Mouse (Mus musculus) spleen, adult 2 months (tissue): ENCODE measurements around the gene Aldh16a1. TPM values are rescaled to one million over a fixed set of nuclear protein-coding genes. Genes with fewer than 3 reads are reported as not detected.
"Not testable (repeated sequence)": the region's sequence is repeated elsewhere in the genome, so short reads cannot be mapped to it uniquely, and the experiment has no call there.

ENCODE experiments used
- DNase-seq, 2 experiments: peaks; one replicate each; pipeline versions ENCODE4 v3.0.0 to v3.0.0-alpha.2; 2012 to 2021; ENCODE audit warnings: low spot score in 2 of 2, low read depth in 1 of 2
- H3K27ac ChIP-seq: fragments of 200-500 bp; 2 replicates; pipeline ENCODE4 v1.5.1; 2012; ENCODE audit warnings: low read length, inconsistent platforms; ENCODE audit not compliant: insufficient read depth
- H3K27me3 ChIP-seq: fragments of 200-500 bp; 2 replicates; pipeline ENCODE4 v1.6.1; 2012; ENCODE audit warnings: mild to moderate bottlenecking, moderate library complexity, low read length, inconsistent platforms; ENCODE audit not compliant: control insufficient read depth, insufficient read depth
- H3K36me3 ChIP-seq: fragments of 200-500 bp; 2 replicates; pipeline ENCODE4 v1.6.1; 2012; ENCODE audit warnings: mild to moderate bottlenecking, low read length, inconsistent platforms; ENCODE audit not compliant: control insufficient read depth, insufficient read depth
- H3K4me1 ChIP-seq: fragments of 200-500 bp; 2 replicates; pipeline ENCODE4 v1.6.1; 2011; ENCODE audit warnings: inconsistent platforms; ENCODE audit not compliant: control insufficient read depth, insufficient read depth, insufficient read length
- H3K4me3 ChIP-seq: fragments of 200-500 bp; 2 replicates; pipeline ENCODE4 v1.5.1; 2011; ENCODE audit warnings: mild to moderate bottlenecking, inconsistent platforms; ENCODE audit not compliant: insufficient read depth, insufficient read length; ENCODE audit errors: extremely low read depth
- CTCF ChIP-seq: fragments of 200-500 bp; IDR thresholded peaks from 2 replicates; pipeline ENCODE4 v1.5.1; 2011; ENCODE audit warnings: mild to moderate bottlenecking, inconsistent platforms; ENCODE audit not compliant: insufficient read depth, insufficient read length, insufficient replicate concordance; ENCODE audit errors: extremely low read depth
- POLR2A ChIP-seq: fragments of 200-500 bp; IDR thresholded peaks from 2 replicates; pipeline ENCODE4 v1.6.1; 2011; ENCODE audit warnings: low read depth, low read length, inconsistent platforms
- WGBS: fragments of 180-500 bp; shearing (Covaris S2); methylation state at CpG from one replicate; pipeline ENCODE4 v1.1.7; 2018; 5-methylcytosine and 5-hydroxymethylcytosine counted together
- polyA plus RNA-seq: library from polyadenylated mRNA; depleted of rRNA; stranded (reverse); fragments of >200 nt; gene quantifications from 2 replicates; pipeline ENCODE4 v1.2.3, GENCODE M21; 2012

Aldh16a1 gene
- polyA plus RNA-seq, 1 experiment = 93.0 TPM

- TF ChIP-seq POLR2A (no peak), CTCF (no peak)
- Histone ChIP-seq H3K27me3 (no peaks in the 10 kb centered on the region), H3K27ac (no peak overlapping the region), H3K4me1 (no peaks in the 10 kb centered on the region; the same call in 1 of the 2 replicates), H3K36me3 (peaks cover 6% of the 10 kb centered on the region), H3K4me3 (no peak overlapping the region)
- no peak for DNase-seq
- WGBS = 95% methylated on average over 15 of the region's 15 CpGs
These were observed 1.8 kb upstream of the Aldh16a1 start for GRCm38 (mm10) chr7:45156206-45156605.

DNA sequence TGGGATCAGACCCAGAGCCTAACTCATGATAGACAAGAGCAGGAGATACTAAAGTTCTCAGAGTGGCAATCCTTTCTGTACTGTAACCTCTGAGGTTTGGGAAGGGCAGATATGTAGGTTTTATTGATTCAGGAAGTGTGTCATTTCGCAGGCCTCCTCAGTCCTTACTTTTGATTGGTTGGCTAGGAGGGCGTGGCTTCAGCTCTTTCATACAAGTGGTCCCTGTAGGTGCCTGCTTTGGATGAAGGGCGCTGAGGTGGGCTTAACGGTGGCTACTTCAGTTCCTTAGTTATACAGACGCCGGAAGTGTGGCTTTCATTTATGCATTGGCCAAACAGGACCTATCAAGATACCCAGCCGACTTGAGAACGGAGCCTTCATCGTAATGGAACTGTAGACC lies 1.2 kb upstream of the Aldh16a1 start:
- Histone ChIP-seq H3K4me3 (no peak overlapping the region), H3K27me3 (no peaks in the 10 kb centered on the region), H3K27ac (no peak overlapping the region), H3K36me3 (peaks cover 6% of the 10 kb centered on the region), H3K4me1 (no peaks in the 10 kb centered on the region; the same call in 1 of the 2 replicates)
- DNase-seq = no peak
- WGBS = 95% methylated on average over 9 of the region's 9 CpGs
- TF ChIP-seq CTCF = no peak
- TF ChIP-seq POLR2A = no peak

DNA sequence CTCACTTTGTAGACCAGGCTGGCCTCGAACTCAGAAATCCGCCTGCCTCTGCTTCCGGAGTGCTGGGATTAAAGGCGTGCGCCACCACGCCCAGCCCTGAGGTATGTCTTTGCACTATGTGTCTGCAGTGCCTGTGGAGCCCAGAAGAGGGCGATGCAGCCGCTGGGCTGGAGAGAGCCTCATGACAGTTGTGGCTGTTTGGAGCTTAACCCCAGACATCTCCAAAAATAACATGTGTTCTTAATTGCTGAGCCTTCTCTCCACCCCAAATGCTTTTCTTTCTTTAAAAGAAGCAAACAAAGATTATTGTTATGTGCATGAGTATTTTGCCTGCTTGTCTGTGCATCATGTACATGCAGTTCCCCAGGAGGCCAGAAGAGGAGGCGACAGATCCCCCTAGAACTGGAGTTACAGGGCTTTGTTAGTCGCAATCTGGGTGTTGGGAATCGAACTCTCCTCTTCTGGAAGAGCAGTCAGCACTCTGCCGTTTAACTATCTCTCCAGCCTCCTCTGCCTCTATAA lies 670 bp upstream of the Aldh16a1 start:
- no peak overlapping the region for H3K27ac ChIP-seq
- H3K27me3 ChIP-seq = no peaks in the 10 kb centered on the region
- peak; percentile 7; the same call in 1 of the 2 replicates for TF ChIP-seq CTCF
- no peak for TF ChIP-seq POLR2A
- peak in 1 of 2 experiments; percentile 22 for DNase-seq
- peaks cover 6% of the 10 kb centered on the region for H3K36me3 ChIP-seq
- no peak overlapping the region for H3K4me3 ChIP-seq
- no peaks in the 10 kb centered on the region; the same call in 1 of the 2 replicates for H3K4me1 ChIP-seq
- 78% methylated on average over 12 of the region's 12 CpGs for WGBS

DNA sequence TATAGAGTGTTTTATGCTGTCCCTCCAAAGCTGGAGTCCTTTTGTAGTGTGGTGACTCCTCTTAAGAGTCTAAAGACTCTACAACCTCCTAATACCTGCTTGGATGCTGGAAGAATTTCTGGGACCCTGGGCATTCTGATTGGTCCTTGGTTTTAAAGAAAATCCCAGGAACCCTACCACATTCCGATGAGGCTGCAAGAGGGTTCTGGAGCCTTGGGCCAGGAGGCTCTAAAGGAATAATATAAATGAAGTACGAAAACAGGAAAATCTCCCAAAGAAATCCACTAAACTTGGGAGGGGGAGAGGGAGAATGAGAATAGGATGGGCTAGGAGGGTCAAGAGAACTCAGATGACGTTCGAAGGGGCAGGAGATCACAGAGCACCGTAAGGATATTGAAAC lies 798 bp downstream of the Aldh16a1 start:
- TF ChIP-seq CTCF (no peak), POLR2A (no peak)
- 3% methylated on average over 5 of the region's 5 CpGs for whole genome bisulfite sequencing
- H3K4me3 ChIP-seq = peak overlapping the region; percentile 92
- no peaks in the 10 kb centered on the region; the same call in 1 of the 2 replicates for H3K4me1 ChIP-seq
- H3K27me3 ChIP-seq = no peaks in the 10 kb centered on the region
- H3K36me3 ChIP-seq = peaks cover 2% of the 10 kb centered on the region
- DNase-seq = no peak
- peak overlapping the region; percentile 97 for H3K27ac ChIP-seq

- DNase-seq, H3K4me3 ChIP-seq, H3K27me3 ChIP-seq, H3K4me1 ChIP-seq, H3K36me3 ChIP-seq, H3K27ac ChIP-seq: not testable (repeated sequence)
- 84% methylated on average over 2 of the region's 2 CpGs for WGBS
These were observed 1.3 kb downstream of the Aldh16a1 start for GRCm38 (mm10) chr7:45153052-45153451.

DNA sequence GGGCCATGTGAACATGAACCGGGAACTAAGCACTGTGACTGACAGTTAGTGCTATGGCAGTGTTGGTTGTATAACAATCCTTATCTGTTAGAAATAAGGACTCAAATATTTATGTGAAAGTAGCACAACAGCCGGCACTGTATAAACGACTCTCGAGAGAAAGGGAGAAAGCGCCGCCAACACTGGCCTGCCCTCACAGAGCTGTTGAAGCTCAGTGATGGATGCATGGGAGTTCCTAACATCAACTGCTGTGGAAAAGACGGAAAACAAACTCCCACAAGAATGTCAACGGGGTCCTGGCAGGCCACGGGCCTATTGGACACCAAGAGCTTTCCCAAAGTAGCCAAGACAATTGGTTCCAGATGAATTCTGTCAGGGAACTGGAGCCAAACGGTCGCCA lies 3.1 kb downstream of the Aldh16a1 start:
- Histone ChIP-seq H3K27ac (no peak overlapping the region), H3K4me3 (no peak overlapping the region), H3K27me3 (no peaks in the 10 kb centered on the region), H3K4me1 (no peaks in the 10 kb centered on the region; the same call in 1 of the 2 replicates), H3K36me3 (peaks cover 12% of the 10 kb centered on the region)
- DNase-seq = no peak
- no peak for TF ChIP-seq CTCF
- no peak for TF ChIP-seq POLR2A
- 77% methylated on average over 11 of the region's 11 CpGs for WGBS

DNA sequence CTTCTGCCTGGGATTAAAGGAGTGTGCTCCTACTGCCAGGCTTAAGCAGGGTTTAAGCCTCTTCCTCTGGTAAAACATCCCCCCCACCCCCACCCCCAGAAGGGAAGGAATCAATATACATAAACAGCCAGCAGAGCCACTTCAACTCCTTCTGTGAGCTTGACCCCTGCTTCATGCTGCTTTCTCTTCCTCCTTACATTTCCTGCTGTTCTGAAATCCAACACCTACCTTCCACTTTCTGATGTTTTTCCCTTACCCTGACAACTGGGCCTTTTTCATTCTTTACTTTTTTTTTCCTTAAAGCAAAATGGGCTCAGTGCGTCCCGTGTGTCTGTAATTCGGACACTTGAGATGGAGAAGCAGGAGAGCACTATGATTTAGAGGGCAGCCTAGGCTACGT lies 4.1 kb downstream of the Aldh16a1 start:
- TF ChIP-seq POLR2A (no peak), CTCF (no peak)

More for the DNA sequence above, 4.1 kb downstream of the Aldh16a1 start:
- Histone ChIP-seq H3K4me1 (no peaks in the 10 kb centered on the region; the same call in 1 of the 2 replicates), H3K36me3 (peaks cover 17% of the 10 kb centered on the region), H3K27me3 (no peaks in the 10 kb centered on the region), H3K4me3 (no peak overlapping the region), H3K27ac (peak overlapping the region; percentile 25)
- DNase-seq = no peak
- WGBS = 77% methylated on average over 4 of the region's 4 CpGs
